Mouse (Mus musculus) embryonic facial prominence, embryonic 11.5 days (tissue): ENCODE results near the gene Sema6d. TPM values are rescaled to one million over a fixed set of nuclear protein-coding genes. Genes with fewer than 3 reads are reported as not detected.

Source experiments
- ATAC-seq: fragments of 200-750 bp; cut with Nextera tagmentation; replicated peaks from 2 replicates; pipeline ENCODE4 v1.8.0; 2017; ENCODE audit warnings: low read depth; ENCODE audit not compliant: insufficient number of reproducible peaks, low FRiP score, low TSS enrichment
- DNase-seq: peaks from one replicate; pipeline ENCODE4 v3.0.0-alpha.2; 2015; ENCODE audit warnings: low spot score
- H3K27ac ChIP-seq: fragments of 300-500 bp; sonication (generic); replicated peaks from 2 replicates; pipeline ENCODE4 v1.5.1; 2014; ENCODE audit warnings: mild to moderate bottlenecking, low read depth, low read length, control low read depth
- H3K27me3 ChIP-seq: fragments of 300-500 bp; sonication (generic); 2 replicates; pipeline ENCODE4 v1.6.1; 2014; ENCODE audit warnings: mild to moderate bottlenecking, low read length, moderate library complexity, mixed read lengths; ENCODE audit not compliant: control insufficient read depth, insufficient read depth
- H3K36me3 ChIP-seq: fragments of 300-500 bp; sonication (generic); replicated peaks from 2 replicates; pipeline ENCODE4 v1.6.1; 2014; ENCODE audit warnings: low read depth, mild to moderate bottlenecking, low read length, moderate library complexity, mixed read lengths; ENCODE audit not compliant: control insufficient read depth, insufficient read depth
- H3K4me1 ChIP-seq: fragments of 300-500 bp; sonication (generic); 2 replicates; pipeline ENCODE4 v1.6.1; 2014; ENCODE audit warnings: low read length, mixed read lengths; ENCODE audit not compliant: control insufficient read depth, insufficient read depth
- H3K4me2 ChIP-seq: fragments of 300-500 bp; sonication (generic); 2 replicates; pipeline ENCODE4 v1.6.1; 2014; ENCODE audit warnings: low read depth, mild to moderate bottlenecking, control low read depth, low read length, moderate library complexity
- H3K4me3 ChIP-seq: fragments of 300-500 bp; sonication (generic); 2 replicates; pipeline ENCODE4 v1.5.1; 2014; ENCODE audit warnings: low read depth, low read length, control low read depth
- H3K9ac ChIP-seq: fragments of 300-500 bp; sonication (generic); replicated peaks from 2 replicates; pipeline ENCODE4 v1.6.1; 2014; ENCODE audit warnings: mild to moderate bottlenecking, control low read depth, low read length
- H3K9me3 ChIP-seq: fragments of 300-500 bp; sonication (generic); replicated peaks from 2 replicates; pipeline ENCODE4 v1.6.1; 2016; ENCODE audit warnings: mild to moderate bottlenecking, low read length, inconsistent platforms, mixed read lengths; ENCODE audit not compliant: control insufficient read depth
- WGBS: fragments of 180-500 bp; shearing (Covaris S2); extraction: QIAGEN DNeasy Blood & Tissue Kit; methylation state at CpG from one replicate; pipeline ENCODE4 v1.1.7; 2014; 5-methylcytosine and 5-hydroxymethylcytosine counted together
- polyA plus RNA-seq: library from polyadenylated mRNA; unstranded; fragments of >200 nt; fragmentation: Nextera tagmentation; extraction: Ambion mirVana; gene quantifications from 2 replicates; pipeline ENCODE4 v1.2.1, GENCODE M21; 2014

Sema6d gene
- polyA plus RNA-seq: 10.2 and 10.5 TPM in 2 replicates

DNA sequence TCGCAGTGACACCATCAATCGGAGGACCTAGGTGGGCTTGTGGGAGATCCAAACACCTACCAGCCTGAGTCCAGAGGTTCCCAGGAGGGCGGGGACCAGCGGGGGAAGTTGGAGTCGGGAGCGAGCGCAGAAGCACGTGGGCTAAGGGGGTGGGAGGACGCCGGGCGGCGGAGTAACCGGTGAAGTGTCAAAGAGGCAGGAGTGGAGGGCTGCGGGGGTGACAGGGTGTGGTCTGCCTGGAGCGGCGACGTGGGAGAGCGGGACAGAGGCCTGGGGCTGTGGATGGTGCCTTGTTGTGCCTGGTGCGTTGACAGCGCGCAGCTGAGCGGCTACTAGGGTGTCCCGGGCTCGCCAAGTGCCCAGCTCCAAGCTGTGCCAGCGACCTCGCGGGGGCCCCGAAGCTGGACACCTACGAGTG lies at the start of gene Sema6d:
TSS of gene Sema6d (plus strand) at position 157 of the 418 bp plus-strand sequence.
- WGBS: 2% methylated on average over 24 of the region's 29 CpGs
- H3K27me3 ChIP-seq: peaks cover 24% of the 10 kb centered on the region
- no peaks in the 10 kb centered on the region for H3K4me1 ChIP-seq
- H3K4me2 ChIP-seq: peak within 1 kb of the TSS; percentile 94
- H3K4me3 ChIP-seq: peak within 1 kb of the TSS; percentile 47
- no peaks in the 10 kb centered on the region for H3K9me3 ChIP-seq
- no peaks in the 10 kb centered on the region for H3K36me3 ChIP-seq
- ATAC-seq (peak; percentile 88), DNase-seq (peak; percentile 36)
- no peak within 1 kb of the TSS for H3K27ac ChIP-seq
- peak within 1 kb of the TSS; percentile 47 for H3K9ac ChIP-seq

- Histone ChIP-seq H3K9me3 (no peaks in the 10 kb centered on the region), H3K4me2 (no peak overlapping the region), H3K9ac (no peak overlapping the region), H3K27ac (no peak overlapping the region), H3K4me3 (no peak overlapping the region), H3K36me3 (no peaks in the 10 kb centered on the region), H3K27me3 (no peaks in the 10 kb centered on the region), H3K4me1 (no peaks in the 10 kb centered on the region)
- WGBS: 62% methylated on average over 3 of the region's 3 CpGs
- peak; percentile 2 for DNase-seq
- no peak; the same call in 1 of the 2 replicates for ATAC-seq
These were observed 29.9 kb upstream of the Sema6d start for GRCm38 (mm10) chr2:124059910-124060309.

DNA sequence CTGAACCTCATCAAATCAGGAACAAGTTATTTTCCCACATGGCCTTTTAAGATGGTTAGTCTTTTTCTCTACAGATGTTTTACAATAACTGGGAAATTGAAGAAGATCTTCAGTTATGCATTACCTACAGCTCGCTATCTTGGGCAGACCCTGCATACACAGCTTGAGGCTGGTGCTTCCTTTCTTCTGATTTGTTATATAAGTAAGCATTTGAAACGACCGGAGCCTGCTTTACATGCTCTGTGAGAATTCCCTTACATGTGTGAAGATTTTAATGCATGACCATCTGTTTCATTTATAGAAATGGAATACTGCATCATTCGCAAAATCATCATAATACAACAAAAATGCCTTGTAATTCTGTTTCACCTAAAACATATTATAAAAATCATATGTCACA lies 21.4 kb upstream of the Sema6d start:
- H3K9ac ChIP-seq: no peak overlapping the region
- WGBS: 92% methylated on average over 4 of the region's 4 CpGs
- no peak overlapping the region for H3K4me3 ChIP-seq
- no peaks in the 10 kb centered on the region for H3K9me3 ChIP-seq
- H3K27me3 ChIP-seq: no peaks in the 10 kb centered on the region
- no peak overlapping the region for H3K4me2 ChIP-seq
- H3K36me3 ChIP-seq: no peaks in the 10 kb centered on the region
- DNase-seq (no peak), ATAC-seq (no peak)
- no peaks in the 10 kb centered on the region for H3K4me1 ChIP-seq
- H3K27ac ChIP-seq: no peak overlapping the region

DNA sequence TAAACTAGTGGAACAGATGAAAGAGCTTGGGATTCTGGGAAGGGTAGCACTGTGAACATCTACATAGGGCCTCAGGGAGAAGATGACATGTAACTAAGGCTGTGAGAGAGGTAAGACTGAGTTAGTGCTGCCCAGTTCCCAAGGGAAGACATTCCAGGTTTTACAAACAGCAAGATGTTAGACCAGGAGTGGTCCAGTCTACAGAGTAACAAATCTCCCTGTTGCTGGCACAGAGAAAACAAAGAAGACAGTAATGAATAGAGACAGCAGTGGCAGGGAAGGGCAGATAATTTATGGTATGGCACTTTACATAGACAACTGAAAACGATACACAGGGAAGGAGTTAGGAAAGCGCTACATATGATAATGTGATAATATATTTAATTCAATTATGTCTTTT lies 19.1 kb upstream of the Sema6d start:
- Histone ChIP-seq H3K27ac (no peak overlapping the region), H3K9me3 (no peaks in the 10 kb centered on the region), H3K4me2 (no peak overlapping the region), H3K4me3 (no peak overlapping the region), H3K36me3 (no peaks in the 10 kb centered on the region), H3K9ac (no peak overlapping the region), H3K27me3 (no peaks in the 10 kb centered on the region), H3K4me1 (no peaks in the 10 kb centered on the region)
- DNase-seq: no peak
- 55% methylated on average over 2 of the region's 2 CpGs for WGBS
- ATAC-seq: no peak

GRCm38 (mm10) chr2:124071380-124071779 lies 18.4 kb upstream of the Sema6d start:
- WGBS: 5% methylated on average over 2 of the region's 2 CpGs
- no peak overlapping the region for H3K9ac ChIP-seq

DNA sequence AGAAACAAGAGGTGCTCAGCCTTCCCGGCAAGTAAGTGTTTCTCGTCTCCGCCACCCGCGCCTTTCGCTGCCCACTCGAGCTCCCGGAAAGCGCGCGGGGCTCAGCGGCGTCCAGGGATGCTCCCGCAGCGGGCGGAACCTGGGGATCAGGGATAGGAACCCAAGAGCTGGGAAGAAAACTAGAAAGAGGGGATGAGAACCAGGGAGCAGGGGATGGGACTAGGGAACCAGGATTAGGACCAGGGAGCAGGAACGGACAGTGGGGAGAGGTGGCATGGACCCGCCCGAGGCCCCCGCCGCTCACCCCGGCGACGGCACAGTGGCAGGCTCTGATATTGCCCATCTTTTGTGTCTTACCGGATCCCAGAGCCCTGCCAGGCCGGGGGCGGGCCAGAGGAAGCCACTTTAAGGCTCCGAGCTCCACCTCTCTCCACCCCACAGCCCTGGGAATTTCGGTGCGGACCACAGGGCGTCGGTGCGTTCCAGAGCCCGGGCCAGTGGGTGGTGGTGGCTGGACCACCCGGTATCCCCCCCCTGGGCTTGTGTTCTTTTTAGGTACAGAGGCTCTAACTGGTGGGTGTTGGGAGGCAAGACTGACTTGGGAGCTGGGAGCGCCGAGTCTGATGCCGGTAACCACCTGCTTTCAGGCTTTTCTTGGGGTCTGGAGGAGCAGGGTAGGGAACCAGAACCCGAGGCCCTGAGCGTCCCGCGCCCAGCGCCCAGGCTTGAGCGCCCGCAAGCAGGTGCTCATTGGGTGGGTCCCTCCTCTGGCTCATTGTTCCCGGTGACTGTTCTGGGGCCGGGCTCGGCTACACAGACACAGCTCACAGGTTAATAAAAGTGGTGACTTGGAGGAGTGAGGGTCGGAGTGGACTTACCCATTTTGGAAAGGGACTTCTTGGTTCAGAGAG lies 717 bp downstream of the Sema6d start:
- DNase-seq: no peak
- Histone ChIP-seq H3K27ac (no peak overlapping the region), H3K4me2 (peak overlapping the region; percentile 94), H3K27me3 (peaks cover 24% of the 10 kb centered on the region), H3K36me3 (no peaks in the 10 kb centered on the region), H3K4me3 (peak overlapping the region; percentile 47), H3K9ac (peak overlapping the region; percentile 47), H3K9me3 (no peaks in the 10 kb centered on the region), H3K4me1 (no peaks in the 10 kb centered on the region)
- WGBS: 1% methylated on average over 48 of the region's 49 CpGs
- peak; percentile 57 for ATAC-seq

More at GRCm38 (mm10) chr2:124071380-124071779, 18.4 kb upstream of the Sema6d start:
- no peaks in the 10 kb centered on the region for H3K4me1 ChIP-seq
- ATAC-seq (peak; percentile 67; the same call in 1 of the 2 replicates), DNase-seq (peak; percentile 60)
- no peaks in the 10 kb centered on the region for H3K27me3 ChIP-seq
- H3K9me3 ChIP-seq: no peaks in the 10 kb centered on the region
- H3K27ac ChIP-seq: no peak overlapping the region
- no peaks in the 10 kb centered on the region for H3K36me3 ChIP-seq
- H3K4me2 ChIP-seq: no peak overlapping the region
- H3K4me3 ChIP-seq: no peak overlapping the region

- H3K4me3 ChIP-seq: no peak overlapping the region
- no peaks in the 10 kb centered on the region for H3K36me3 ChIP-seq
- no peaks in the 10 kb centered on the region for H3K27me3 ChIP-seq
- no peak overlapping the region for H3K27ac ChIP-seq
- no peak for ATAC-seq
- H3K4me1 ChIP-seq: no peaks in the 10 kb centered on the region
- H3K9ac ChIP-seq: no peak overlapping the region
- no peak overlapping the region for H3K4me2 ChIP-seq
- H3K9me3 ChIP-seq: no peaks in the 10 kb centered on the region
- no peak for DNase-seq
- 52% methylated on average over 1 of the region's 1 CpGs for WGBS
These were observed 9.9 kb downstream of the Sema6d start for GRCm38 (mm10) chr2:124099697-124100096.
